Mouse (Mus musculus): Measurements from ENCODE around the gene Fkbp9. TPM values are rescaled to one million over a fixed set of nuclear protein-coding genes. Genes with fewer than 3 reads are reported as not detected.

Fkbp9 gene
- polyA plus RNA-seq, 1 experiment from 2014 or later = 61.7 TPM

Other genes starting within 250 kb of the Fkbp9 start
- gene Lsm5, start 127.3 kb upstream of the Fkbp9 start, polyA plus RNA-seq (2014; fragmentation: Nextera tagmentation; extraction: Ambion mirVana) = 172 and 177 TPM in 2 replicates
- 31.3 and 32.7 TPM in 2 replicates for gene Avl9, start 117.2 kb upstream of the Fkbp9 start, polyA plus RNA-seq (2014; fragmentation: Nextera tagmentation; extraction: Ambion mirVana)
- 31.2 and 33.9 TPM in 2 replicates for gene Kbtbd2, start 34.2 kb upstream of the Fkbp9 start, polyA plus RNA-seq (2014; fragmentation: Nextera tagmentation; extraction: Ambion mirVana)
- gene Nt5c3, start 91.9 kb downstream of the Fkbp9 start, polyA plus RNA-seq (2014; fragmentation: Nextera tagmentation; extraction: Ambion mirVana) = 89.0 and 90.7 TPM in 2 replicates
- 0.21 and 0.28 TPM in 2 replicates for gene Vmn1r4, start 92.0 kb downstream of the Fkbp9 start, polyA plus RNA-seq (2014; fragmentation: Nextera tagmentation; extraction: Ambion mirVana)
- gene Vmn1r5, start 138.2 kb downstream of the Fkbp9 start, polyA plus RNA-seq (2014; fragmentation: Nextera tagmentation; extraction: Ambion mirVana) = not detected in 2 replicates
- not detected in 2 replicates for gene Vmn1r6, start 165.2 kb downstream of the Fkbp9 start, polyA plus RNA-seq (2014; fragmentation: Nextera tagmentation; extraction: Ambion mirVana)
- not detected in 2 replicates for gene Vmn1r7, start 193.3 kb downstream of the Fkbp9 start, polyA plus RNA-seq (2014; fragmentation: Nextera tagmentation; extraction: Ambion mirVana)
- gene Vmn1r8, start 200.2 kb downstream of the Fkbp9 start, polyA plus RNA-seq (2014; fragmentation: Nextera tagmentation; extraction: Ambion mirVana) = not detected in 2 replicates
- not detected in 2 replicates for gene Vmn1r9, start 234.7 kb downstream of the Fkbp9 start, polyA plus RNA-seq (2014; fragmentation: Nextera tagmentation; extraction: Ambion mirVana)

All from neural tube, embryonic 11.5 days (tissue).